Mouse (Mus musculus): Measurements from ENCODE around the gene Olfr320. TPM values are rescaled to one million over a fixed set of nuclear protein-coding genes. Genes with fewer than 3 reads are reported as not detected.

Gene Olfr320
- polyA plus RNA-seq (2012; rRNA removed): not detected in 2 replicates

GRCm38 (mm10) chr11:58680799-58681198 lies at the start of gene Olfr320:
Gene Olfr320 (plus strand): TSS chr11:58681099.

GRCm38 (mm10) chr11:58640272-58640867 lies 40.5 kb upstream of the Olfr320 start, which contains the start of gene Trim58:
Gene Trim58 (plus strand): TSS chr11:58640465.

GRCm38 (mm10) chr11:58658596-58658995 lies 22.3 kb upstream of the Olfr320 start, which contains the start of gene Olfr322:
Gene Olfr322 (plus strand): TSS chr11:58658782.

GRCm38 (mm10) chr11:58698862-58699261 lies 18.0 kb downstream of the Olfr320 start, which contains the start of gene Olfr319:
Gene Olfr319 (plus strand): TSS chr11:58699162.

GRCm38 (mm10) chr11:58723914-58724313 lies 43.0 kb downstream of the Olfr320 start, which contains the start of gene Olfr318:
Gene Olfr318 (minus strand): TSS chr11:58724014.

Other genes starting within 250 kb of the Olfr320 start
- gene Gm12253, start 248.5 kb upstream of the Olfr320 start, polyA plus RNA-seq (2012; rRNA removed): not detected in 2 replicates
- gene Lypd9, start 228.2 kb upstream of the Olfr320 start, polyA plus RNA-seq (2012; rRNA removed): not detected in 2 replicates
- gene Olfr30, start 218.8 kb upstream of the Olfr320 start, polyA plus RNA-seq (2012; rRNA removed): not detected in 2 replicates
- not detected in 2 replicates for gene Olfr332, start 188.5 kb upstream of the Olfr320 start, polyA plus RNA-seq (2012; rRNA removed)
- gene Olfr331, start 178.5 kb upstream of the Olfr320 start, polyA plus RNA-seq (2012; rRNA removed): not detected in 2 replicates
- not detected in 2 replicates for gene Olfr330, start 146.3 kb upstream of the Olfr320 start, polyA plus RNA-seq (2012; rRNA removed)
- not detected in 2 replicates for gene Olfr329-ps, start 134.7 kb upstream of the Olfr320 start, polyA plus RNA-seq (2012; rRNA removed)
- gene Olfr328, start 125.5 kb upstream of the Olfr320 start, polyA plus RNA-seq (2012; rRNA removed): not detected in 2 replicates
- not detected in 2 replicates for gene Olfr224, start 110.5 kb upstream of the Olfr320 start, polyA plus RNA-seq (2012; rRNA removed)
- gene Olfr325, start 103.4 kb upstream of the Olfr320 start, polyA plus RNA-seq (2012; rRNA removed): not detected in 2 replicates
- not detected in 2 replicates for gene Olfr324, start 86.0 kb upstream of the Olfr320 start, polyA plus RNA-seq (2012; rRNA removed)
- 0.07 TPM in 1 of 2 replicates, not detected in the other for gene 2210407C18Rik, start 65.0 kb upstream of the Olfr320 start, polyA plus RNA-seq (2012; rRNA removed)
- not detected in 2 replicates for gene Olfr323, start 50.6 kb upstream of the Olfr320 start, polyA plus RNA-seq (2012; rRNA removed)
- 4.9 and 5.5 TPM in 2 replicates for gene Trim58, start 40.6 kb upstream of the Olfr320 start, polyA plus RNA-seq (2012; rRNA removed)
- 0.02 and 0.05 TPM in 2 replicates for gene Olfr322, start 22.3 kb upstream of the Olfr320 start, polyA plus RNA-seq (2012; rRNA removed)
- not detected in 2 replicates for gene Olfr319, start 18.1 kb downstream of the Olfr320 start, polyA plus RNA-seq (2012; rRNA removed)
- not detected in 2 replicates for gene Olfr318, start 42.9 kb downstream of the Olfr320 start, polyA plus RNA-seq (2012; rRNA removed)
- gene Olfr317, start 58.1 kb downstream of the Olfr320 start, polyA plus RNA-seq (2012; rRNA removed): not detected in 2 replicates
- gene Olfr316, start 71.6 kb downstream of the Olfr320 start, polyA plus RNA-seq (2012; rRNA removed): not detected in 2 replicates
- not detected in 2 replicates for gene Olfr315, start 92.1 kb downstream of the Olfr320 start, polyA plus RNA-seq (2012; rRNA removed)
- gene Olfr314, start 101.9 kb downstream of the Olfr320 start, polyA plus RNA-seq (2012; rRNA removed): not detected in 2 replicates
- gene Fam183b, start 120.9 kb downstream of the Olfr320 start, polyA plus RNA-seq (2012; rRNA removed): 0.15 TPM in 1 of 2 replicates, not detected in the other
- not detected in 2 replicates for gene Olfr313, start 133.9 kb downstream of the Olfr320 start, polyA plus RNA-seq (2012; rRNA removed)
- gene Olfr312, start 148.1 kb downstream of the Olfr320 start, polyA plus RNA-seq (2012; rRNA removed): not detected in 2 replicates
- not detected in 2 replicates for gene Olfr311, start 158.2 kb downstream of the Olfr320 start, polyA plus RNA-seq (2012; rRNA removed)
- gene Gm12258, start 166.1 kb downstream of the Olfr320 start, polyA plus RNA-seq (2012; rRNA removed): 2.5 and 2.7 TPM in 2 replicates
- 1.0 and 1.3 TPM in 2 replicates for gene 2810021J22Rik, start 186.1 kb downstream of the Olfr320 start, polyA plus RNA-seq (2012; rRNA removed)
- gene Zfp39, start 223.1 kb downstream of the Olfr320 start, polyA plus RNA-seq (2012; rRNA removed): 2.9 and 3.0 TPM in 2 replicates
- 13.5 and 14.6 TPM in 2 replicates for gene Btnl10, start 236.8 kb downstream of the Olfr320 start, polyA plus RNA-seq (2012; rRNA removed)

Data from liver, embryonic 18 days (tissue).